Mouse (Mus musculus): ENCODE data around the gene Fn1. TPM values are rescaled to one million over a fixed set of nuclear protein-coding genes. Genes with fewer than 3 reads are reported as not detected.

The Fn1 gene
- polyA plus RNA-seq (2014; fragmentation: Illumina TruSeq; extraction: RNeasy Lipid Tissue Mini Kit (QIAGEN cat#74804); ENCODE audit: low read depth, low replicate concordance), result 6.5 TPM

DNA sequence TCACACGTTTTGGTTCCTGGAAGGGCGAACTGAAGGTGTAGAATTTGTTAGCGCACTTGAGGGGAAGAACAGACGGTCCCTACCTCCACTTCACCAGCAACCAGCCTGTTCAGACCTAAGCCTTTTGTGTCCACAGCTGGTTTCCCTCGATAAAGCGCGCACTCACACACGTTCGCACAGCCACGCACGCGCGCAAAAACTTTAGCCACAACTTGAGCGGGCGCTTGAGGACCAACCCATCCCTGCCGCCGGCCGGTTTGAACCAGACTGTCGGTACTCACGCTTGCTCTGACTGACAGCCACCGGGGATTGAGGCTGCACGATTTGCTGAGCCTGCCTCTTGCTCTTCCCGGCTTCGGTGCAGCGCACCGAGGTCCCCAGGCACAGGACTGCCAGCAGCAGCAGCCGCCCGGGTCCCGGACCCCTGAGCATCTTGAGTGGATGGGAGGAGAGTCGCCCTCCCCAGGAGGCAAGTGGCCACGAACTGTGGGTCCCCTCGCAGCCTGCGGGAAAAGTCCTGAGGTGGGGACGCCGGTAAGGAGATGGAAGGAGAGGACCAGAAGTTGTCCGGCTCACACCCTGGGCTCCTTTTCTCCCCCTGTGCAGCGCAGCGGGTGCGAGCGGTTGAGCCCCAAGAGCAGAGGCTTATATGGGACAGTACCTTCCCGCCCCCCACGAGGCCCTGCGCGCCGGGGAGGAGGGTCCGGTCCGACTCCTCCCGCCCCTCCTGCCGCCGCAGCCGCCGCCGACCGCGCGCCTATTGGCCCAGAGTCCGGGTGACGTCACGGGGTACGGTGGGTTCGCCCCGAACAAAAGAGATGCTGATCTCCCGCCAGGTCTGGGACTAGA, at the start of gene Fn1:
Fn1 (minus strand) TSS at position 650 of the 849 bp plus-strand sequence.

DNA sequence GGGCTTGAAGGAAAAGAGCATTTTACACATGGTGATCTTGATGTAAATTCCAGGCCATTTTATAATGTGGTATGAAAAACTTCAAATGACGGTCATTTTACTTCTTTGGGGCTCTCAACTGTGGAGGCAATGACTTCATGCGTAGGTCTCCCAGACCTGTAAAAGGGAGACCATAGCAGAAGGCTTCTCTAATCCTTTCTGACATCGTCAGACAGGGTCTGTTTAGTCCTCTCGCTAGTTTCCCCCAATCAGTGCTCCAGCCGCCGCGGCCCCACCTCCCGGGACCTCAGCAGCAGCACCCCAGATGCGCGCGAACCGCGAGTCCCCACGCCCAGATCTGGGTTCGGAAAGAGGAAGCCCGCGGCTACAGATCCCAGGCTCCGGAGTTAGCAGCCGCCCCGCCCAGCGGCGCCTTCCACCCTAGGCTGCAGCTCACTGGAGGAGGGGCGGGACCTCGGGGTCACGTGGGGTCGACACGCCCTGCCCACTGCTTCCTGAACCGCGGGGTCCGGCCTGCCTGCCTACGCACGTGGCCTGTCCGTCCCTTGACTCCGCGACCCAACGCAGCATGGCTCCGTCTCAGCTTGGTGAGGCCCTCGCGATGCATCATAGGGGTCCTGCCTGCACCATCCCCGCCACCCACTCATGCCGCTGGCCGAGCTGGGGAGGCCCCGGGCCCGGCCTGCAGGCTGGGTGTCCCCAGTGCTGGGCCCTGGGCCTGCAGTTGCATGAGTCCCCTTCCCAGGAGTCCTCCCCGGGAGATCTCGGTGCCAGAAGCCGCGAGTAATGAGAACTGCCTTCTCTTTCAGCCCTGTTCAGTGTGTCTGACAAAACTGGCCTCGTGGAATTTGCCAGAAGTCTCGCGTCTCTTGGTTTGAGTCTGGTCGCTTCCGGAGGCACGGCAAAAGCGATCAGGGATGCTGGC, 96.0 kb downstream of the Fn1 start, which contains the start of gene Atic:
Atic (plus strand) TSS at position 463 of the 925 bp plus-strand sequence.

Other genes with a start within 250 kb of the Fn1 start
- not detected for gene Abca12, start 238.3 kb downstream of the Fn1 start, polyA plus RNA-seq (2014; fragmentation: Illumina TruSeq; extraction: RNeasy Lipid Tissue Mini Kit (QIAGEN cat#74804); ENCODE audit: low read depth, low replicate concordance)
- gene Atic, start 96.0 kb downstream of the Fn1 start, polyA plus RNA-seq (2014; fragmentation: Illumina TruSeq; extraction: RNeasy Lipid Tissue Mini Kit (QIAGEN cat#74804); ENCODE audit: low read depth, low replicate concordance), result 92.5 TPM

Measured in adrenal gland, adult 10 weeks (tissue).